Comparison of ENCODE assay signal across 9 mouse cellular contexts in the genomic region with DNA sequence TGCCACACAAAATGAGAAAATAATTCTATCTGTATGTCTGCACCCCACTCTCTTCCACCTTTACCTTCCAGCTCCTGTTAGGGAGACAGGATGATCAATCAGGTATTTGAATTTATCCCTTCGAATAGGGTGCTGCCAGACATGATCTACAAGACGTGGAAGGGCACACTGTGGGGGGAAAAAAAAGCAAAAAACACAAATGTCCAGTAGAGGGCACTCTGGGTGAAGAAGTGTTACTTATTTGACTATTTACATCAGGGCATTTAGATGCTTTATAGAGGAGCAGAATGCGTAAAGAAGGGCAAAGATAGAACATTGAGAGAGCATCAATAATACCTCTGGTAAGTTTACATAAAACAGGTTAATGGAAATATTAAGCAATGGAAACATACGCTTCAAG. TPM values are rescaled to one million over a fixed set of nuclear protein-coding genes. Genes with fewer than 3 reads are reported as not detected.
A peak's percentile ranks its signal among the peaks of the same experiment; 100 is the strongest.
DNase-seq lines count a peak whose midpoint lies in the region; ATAC-seq and TF ChIP-seq lines count a peak whose summit lies in the region.
"Had no signal": no experiment of that assay in that cellular context is flagged by ENCODE, and none has a peak within 500 bp of the region (broad histone marks: within the 10 kb centered on the region; RNA-seq: fewer than 3 reads in every experiment).

No protein-coding gene starts in this region.

- ATAC-seq in lung, postnatal 0 days: no peak

- H3K4me2 ChIP-seq in lung, postnatal 0 days (replicated peaks; ENCODE audit: low read depth, low read length): no peak overlapping the region
- H3K4me2 ChIP-seq: embryonic facial prominence, embryonic 12.5 days had no signal

- TF ChIP-seq CTCF in lung, postnatal 0 days (IDR thresholded peaks at IDR 0.05): peak; percentile 62

- H3K9ac ChIP-seq in lung, postnatal 0 days (replicated peaks; ENCODE audit: low read depth): no peak overlapping the region
- H3K9ac ChIP-seq: embryonic facial prominence, embryonic 12.5 days had no signal

- H3K27ac ChIP-seq in heart, embryonic 10.5 days: no peak overlapping the region
- H3K27ac ChIP-seq in lung, postnatal 0 days (ENCODE audit: low read length): no peak overlapping the region
- H3K27ac ChIP-seq: embryonic facial prominence, embryonic 12.5 days had no signal

- H3K27me3 ChIP-seq in heart, embryonic 10.5 days (ENCODE audit: insufficient read depth, poor library complexity, severe bottlenecking): no peaks in the 10 kb centered on the region
- no peaks in the 10 kb centered on the region for H3K27me3 ChIP-seq in lung, postnatal 0 days (replicated peaks; ENCODE audit: insufficient read depth, low read length)
- H3K27me3 ChIP-seq: embryonic facial prominence, embryonic 12.5 days had no signal

- H3K4me1 ChIP-seq in heart, embryonic 10.5 days: 0 out of 2 replicates have a peak, but pooled peaks cover 3% of the 10 kb centered on the region
- H3K4me1 ChIP-seq in lung, postnatal 0 days (ENCODE audit: insufficient read depth, low read depth, low read length): no peaks in the 10 kb centered on the region; the same call in 1 of the 2 replicates
- H3K4me1 ChIP-seq: embryonic facial prominence, embryonic 12.5 days had no signal

- no peaks in the 10 kb centered on the region for H3K36me3 ChIP-seq in heart, embryonic 10.5 days
- H3K36me3 ChIP-seq in lung, postnatal 0 days (ENCODE audit: insufficient read depth, low read length): no peaks in the 10 kb centered on the region
- H3K36me3 ChIP-seq: embryonic facial prominence, embryonic 12.5 days had no signal

- no peak overlapping the region for H3K4me3 ChIP-seq in heart, embryonic 10.5 days
- no peak overlapping the region for H3K4me3 ChIP-seq in lung, postnatal 0 days (ENCODE audit: low read depth, low read length)
- H3K4me3 ChIP-seq: embryonic facial prominence, embryonic 12.5 days had no signal

- no peaks in the 10 kb centered on the region for H3K9me3 ChIP-seq in heart, embryonic 10.5 days
- H3K9me3 ChIP-seq in lung, postnatal 0 days (ENCODE audit: low read length): no peaks in the 10 kb centered on the region
- H3K9me3 ChIP-seq: embryonic facial prominence, embryonic 12.5 days had no signal

- no peak for TF ChIP-seq EP300 in lung, postnatal 0 days (IDR thresholded peaks at IDR 0.05)

- WGBS in heart, embryonic 10.5 days: 64% methylated on average over 4 of the region's 4 CpGs
- WGBS in lung, postnatal 0 days: 58% methylated on average over 4 of the region's 4 CpGs

- DNase-seq in heart, embryonic 10.5 days (ENCODE audit: low spot score): peak; percentile 20
- DNase-seq in heart, adult 11 months: no peak
- DNase-seq in urinary bladder, postnatal 14 days (ENCODE audit: low spot score): peak; percentile 20
- no peak for DNase-seq in urinary bladder, postnatal 4 days (ENCODE audit: low spot score in 2 of 2)
- DNase-seq in cerebellum, postnatal 14 days: peak; percentile 37 to 42
- peak; percentile 38 for DNase-seq in lung, postnatal 0 days (ENCODE audit: low spot score)
- DNase-seq in yolk sac, embryonic 10.5 days (ENCODE audit: low spot score): no peak
- DNase-seq in testis, postnatal 14 days (ENCODE audit: low spot score): no peak

RNA-seq across cellular contexts. Expression of a gene that starts 2.8 kb away (rescaled TPM):
- polyA plus RNA-seq in heart, embryonic 10.5 days (2016; fragmentation: Nextera tagmentation; extraction: Ambion mirVana): 0.20 and 0.43 TPM in 2 replicates
- 0.29 and 0.84 TPM in 2 replicates for polyA plus RNA-seq in lung, postnatal 0 days (2015; fragmentation: Nextera tagmentation; extraction: Ambion mirVana)

RNA-seq across cellular contexts. Expression of a gene that starts 52.3 kb away (rescaled TPM):
- 667 and 794 TPM in 2 replicates for polyA plus RNA-seq in heart, embryonic 10.5 days (2016; fragmentation: Nextera tagmentation; extraction: Ambion mirVana)
- polyA plus RNA-seq in lung, postnatal 0 days (2015; fragmentation: Nextera tagmentation; extraction: Ambion mirVana): 490 and 553 TPM in 2 replicates

RNA-seq across cellular contexts. Expression of a gene that starts 56.0 kb away (rescaled TPM):
- 45.6 and 60.6 TPM in 2 replicates for polyA plus RNA-seq in heart, embryonic 10.5 days (2016; fragmentation: Nextera tagmentation; extraction: Ambion mirVana)
- 110 and 140 TPM in 2 replicates for polyA plus RNA-seq in lung, postnatal 0 days (2015; fragmentation: Nextera tagmentation; extraction: Ambion mirVana)

Comparison
In these comparisons a context has a peak if more than half of its experiments do, and no peak if none do; other contexts are left out.
1. DNase-seq: peak in heart, embryonic 10.5 days (single experiment), urinary bladder, postnatal 14 days (single experiment), cerebellum, postnatal 14 days (2 of 2) and lung, postnatal 0 days (single experiment); none in heart, adult 11 months (single experiment), urinary bladder, postnatal 4 days (0 of 2), yolk sac, embryonic 10.5 days (single experiment) and testis, postnatal 14 days (single experiment).